Comparison of ENCODE assay signal across 23 mouse cellular contexts in the genomic region with DNA sequence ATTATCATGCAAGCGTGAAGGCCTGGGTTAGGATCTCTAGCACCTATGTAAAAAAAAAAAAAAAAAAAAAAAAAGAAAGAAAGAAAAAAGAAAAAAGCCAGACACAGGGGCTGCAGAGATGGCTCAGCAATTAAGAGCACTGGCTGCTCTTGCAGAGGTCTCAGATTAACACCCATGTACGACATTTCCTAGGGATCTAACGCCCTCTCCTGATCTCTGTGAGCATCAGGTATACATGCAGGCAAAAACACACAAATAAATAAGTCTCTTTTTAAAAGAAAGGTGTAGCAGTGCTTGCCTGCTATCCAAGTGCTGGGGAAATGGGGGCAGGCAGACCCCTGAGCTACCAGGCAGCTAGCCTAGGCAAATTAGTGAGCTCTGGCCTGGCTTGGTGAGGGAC. TPM values are rescaled to one million over a fixed set of nuclear protein-coding genes. Genes with fewer than 3 reads are reported as not detected.
"Had no signal": no experiment of that assay in that cellular context is flagged by ENCODE, and none has a peak within 500 bp of the region (broad histone marks: within the 10 kb centered on the region; RNA-seq: fewer than 3 reads in every experiment).

No protein-coding gene starts in this region.

- H3K4me2 ChIP-seq: lung, embryonic 14.5 days; midbrain, embryonic 11.5 days; midbrain, embryonic 13.5 days; midbrain, embryonic 15.5 days; neural tube, embryonic 12.5 days; stomach, embryonic 15.5 days had no signal

- H3K4me3 ChIP-seq: midbrain, embryonic 13.5 days; midbrain, embryonic 15.5 days; neural tube, embryonic 12.5 days; stomach, embryonic 15.5 days had no signal

- H3K27ac ChIP-seq: midbrain, embryonic 13.5 days; midbrain, embryonic 15.5 days; neural tube, embryonic 12.5 days; stomach, embryonic 15.5 days; stomach, postnatal 0 days had no signal

- DNase-seq: lung, adult 18-20 months; lung, embryonic 14.5 days; lung, postnatal 10 days; lung, postnatal 4 days; right cerebral cortex, postnatal 14 days; thymus, adult 2 months; thymus, postnatal 25 days; thymus, postnatal 4 days had no signal

- H3K36me3 ChIP-seq: midbrain, embryonic 13.5 days; midbrain, embryonic 15.5 days; neural tube, embryonic 12.5 days; stomach, embryonic 15.5 days had no signal

- H3K9me3 ChIP-seq: midbrain, embryonic 13.5 days; midbrain, embryonic 15.5 days; neural tube, embryonic 12.5 days; stomach, embryonic 15.5 days had no signal

- H3K27me3 ChIP-seq: midbrain, embryonic 13.5 days; midbrain, embryonic 15.5 days; neural tube, embryonic 12.5 days; stomach, embryonic 15.5 days had no signal

- ATAC-seq: midbrain, embryonic 13.5 days; midbrain, embryonic 15.5 days had no signal

- H3K9ac ChIP-seq: lung, embryonic 14.5 days; midbrain, embryonic 13.5 days; midbrain, embryonic 15.5 days; neural tube, embryonic 12.5 days; stomach, embryonic 15.5 days had no signal

- H3K4me1 ChIP-seq: midbrain, embryonic 13.5 days; midbrain, embryonic 15.5 days; neural tube, embryonic 12.5 days; stomach, embryonic 15.5 days had no signal

RNA-seq across cellular contexts. Expression of gene Siglec1, which starts 15.0 kb away (rescaled TPM):
- total RNA-seq: monocyte, adult 5-6 weeks had no signal

RNA-seq across cellular contexts. Expression of gene Hspa12b, which starts 25.6 kb away (rescaled TPM):
- total RNA-seq: megakaryocyte, adult 5-6 weeks; monocyte, adult 5-6 weeks; neutrophil, adult 5-6 weeks had no signal

RNA-seq across cellular contexts. Expression of gene Gm11037, which starts 31.8 kb away (rescaled TPM):
- total RNA-seq: megakaryocyte, adult 5-6 weeks; midbrain, postnatal 0 days; monocyte, adult 5-6 weeks; neutrophil, adult 5-6 weeks had no signal
- polyA plus RNA-seq: lung, embryonic 14.5 days; lung, embryonic 16.5 days; midbrain, embryonic 11.5 days; midbrain, embryonic 13.5 days; midbrain, embryonic 15.5 days; midbrain, postnatal 0 days; neural tube, embryonic 12.5 days; neural tube, embryonic 14.5 days; spleen, adult 2 months; stomach, embryonic 15.5 days; stomach, postnatal 0 days; testis, adult 2 months; thymus, adult 2 months; urinary bladder, adult 2 months had no signal

RNA-seq across cellular contexts. Expression of gene Adam33, which starts 37.9 kb away (rescaled TPM):
- total RNA-seq: monocyte, adult 5-6 weeks; neutrophil, adult 5-6 weeks had no signal
